Mouse (Mus musculus) neural tube, embryonic 14.5 days (tissue): ENCODE measurements around the gene Tsc22d1. TPM values are rescaled to one million over a fixed set of nuclear protein-coding genes. Genes with fewer than 3 reads are reported as not detected.
A peak's percentile ranks its signal among the peaks of the same experiment; 100 is the strongest.

Experiments used
- ATAC-seq: fragments of 200-750 bp; cut with Nextera tagmentation; 2 replicates; pipeline ENCODE4 v1.8.0; 2017; ENCODE audit warnings: low read depth, mild to moderate bottlenecking, moderate TSS enrichment, moderate library complexity
- H3K27ac ChIP-seq: fragments of 300-500 bp; sonication (generic); 2 replicates; pipeline ENCODE4 v1.5.1; 2014; ENCODE audit warnings: low read depth, mild to moderate bottlenecking, control low read depth, low read length, moderate library complexity, mixed read lengths
- H3K27me3 ChIP-seq: fragments of 300-500 bp; sonication (generic); 2 replicates; pipeline ENCODE4 v1.6.1; 2014; ENCODE audit warnings: low read length; ENCODE audit not compliant: control insufficient read depth, insufficient read depth
- H3K36me3 ChIP-seq: fragments of 300-500 bp; sonication (generic); 2 replicates; pipeline ENCODE4 v1.6.1; 2014; ENCODE audit warnings: low read length, mixed read lengths; ENCODE audit not compliant: control insufficient read depth, insufficient read depth
- H3K4me1 ChIP-seq: fragments of 300-500 bp; sonication (generic); 2 replicates; pipeline ENCODE4 v1.6.1; 2014; ENCODE audit warnings: low read length; ENCODE audit not compliant: control insufficient read depth, insufficient read depth
- H3K4me2 ChIP-seq: fragments of 300-500 bp; sonication (generic); 2 replicates; pipeline ENCODE4 v1.6.1; 2014; ENCODE audit warnings: mild to moderate bottlenecking, low read depth, low read length, control low read depth
- H3K4me3 ChIP-seq: fragments of 300-500 bp; sonication (generic); 2 replicates; pipeline ENCODE4 v1.5.1; 2014; ENCODE audit warnings: low read depth, low read length, control low read depth, mixed read lengths
- H3K9ac ChIP-seq: fragments of 300-500 bp; sonication (generic); replicated peaks from 2 replicates; pipeline ENCODE4 v1.6.1; 2014; ENCODE audit warnings: low read depth, mild to moderate bottlenecking, control low read depth, low read length, mixed read lengths
- H3K9me3 ChIP-seq: fragments of 300-500 bp; sonication (generic); 2 replicates; pipeline ENCODE4 v1.6.1; 2016; ENCODE audit warnings: low read length; ENCODE audit not compliant: control insufficient read depth
- WGBS: fragments of 180-500 bp; shearing (Covaris S2); extraction: QIAGEN DNeasy Blood & Tissue Kit; methylation state at CpG from one replicate; pipeline ENCODE4 v1.1.7; 2014; 5-methylcytosine and 5-hydroxymethylcytosine counted together
- polyA plus RNA-seq: library from polyadenylated mRNA; unstranded; fragments of >200 nt; fragmentation: Nextera tagmentation; extraction: Ambion mirVana; gene quantifications from 2 replicates; pipeline ENCODE4 v1.2.1, GENCODE M21; 2014

Tsc22d1 gene
- polyA plus RNA-seq, 1 experiment from 2014 or later: 885 TPM

DNA sequence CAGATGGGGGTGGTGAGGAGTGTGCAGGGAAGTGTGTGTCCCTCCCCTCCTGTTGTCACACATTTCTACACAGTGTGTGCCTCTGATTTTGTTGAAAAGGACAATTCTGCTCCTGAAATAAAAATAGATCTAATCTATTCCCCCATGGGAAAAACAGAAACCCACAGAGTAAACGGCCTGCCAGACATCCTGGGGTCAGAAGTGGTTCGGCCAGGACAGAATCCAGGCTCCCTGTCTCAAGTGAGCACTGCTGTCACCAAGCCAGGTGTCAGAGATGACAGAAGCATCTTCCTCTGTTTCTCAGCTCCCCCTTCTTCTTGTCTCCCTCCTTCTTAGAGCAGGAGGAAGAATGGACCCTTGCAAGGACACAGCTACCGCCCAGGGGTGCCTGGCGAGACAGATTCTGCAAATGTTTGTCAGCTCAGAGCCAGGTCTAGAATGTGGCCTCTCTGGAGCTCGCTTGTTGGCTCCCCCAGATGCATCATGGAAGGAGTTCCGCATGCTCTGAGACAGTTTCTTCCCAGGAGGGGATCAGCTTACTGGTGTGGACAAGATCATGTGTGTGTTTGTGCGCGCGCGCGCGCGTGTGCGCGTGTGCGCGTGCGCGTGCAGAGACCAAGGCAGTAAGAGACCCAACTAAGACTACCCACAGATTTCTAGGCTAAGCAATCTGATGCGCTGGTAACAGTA lies 112.4 kb downstream of the Tsc22d1 start:
- Histone ChIP-seq H3K9ac (no peak overlapping the region), H3K4me2 (no peak overlapping the region), H3K4me3 (no peak overlapping the region), H3K27ac (no peak overlapping the region), H3K27me3 (no peaks in the 10 kb centered on the region), H3K4me1 (no peaks in the 10 kb centered on the region), H3K36me3 (no peaks in the 10 kb centered on the region), H3K9me3 (no peaks in the 10 kb centered on the region)
- no peak for ATAC-seq
- 91% methylated on average over 20 of the region's 20 CpGs for WGBS

- Histone ChIP-seq H3K36me3 (no peaks in the 10 kb centered on the region), H3K9me3 (no peaks in the 10 kb centered on the region), H3K4me3 (no peak overlapping the region), H3K4me2 (no peak overlapping the region), H3K9ac (no peak overlapping the region), H3K27me3 (no peaks in the 10 kb centered on the region), H3K27ac (0 out of 2 replicates have a peak overlapping the region, but pooled peaks have one; percentile 6), H3K4me1 (peaks cover 4% of the 10 kb centered on the region)
- ATAC-seq: no peak
- WGBS: 39% methylated on average over 8 of the region's 9 CpGs
Measured at GRCm38 (mm10) chr14:76527758-76528313, 113.1 kb downstream of the Tsc22d1 start.

DNA sequence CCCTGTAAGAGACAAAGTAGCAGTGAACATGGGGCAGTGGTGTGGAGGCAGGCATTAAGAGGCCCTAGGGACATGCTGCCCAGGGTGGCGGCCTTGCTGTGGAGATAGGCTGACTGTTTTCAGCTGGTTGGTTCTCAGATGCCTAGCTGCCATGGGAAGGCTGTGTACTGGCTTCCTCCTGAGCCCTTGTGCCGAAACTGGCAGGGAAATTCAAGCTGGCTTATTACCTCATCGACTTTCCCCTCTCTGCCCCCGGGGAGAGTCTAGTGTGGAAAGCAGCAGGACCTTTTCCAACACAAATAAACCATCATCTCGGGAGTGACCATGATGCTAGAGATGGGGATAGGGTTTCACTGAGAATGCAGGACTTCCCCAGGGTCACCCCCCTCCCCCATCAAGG lies 113.9 kb downstream of the Tsc22d1 start:
- Histone ChIP-seq H3K27ac (no peak overlapping the region), H3K4me2 (no peak overlapping the region), H3K9ac (no peak overlapping the region), H3K9me3 (no peaks in the 10 kb centered on the region), H3K4me1 (peaks cover 10% of the 10 kb centered on the region), H3K4me3 (no peak overlapping the region), H3K27me3 (no peaks in the 10 kb centered on the region), H3K36me3 (no peaks in the 10 kb centered on the region)
- ATAC-seq: no peak
- 41% methylated on average over 5 of the region's 5 CpGs for WGBS

- 93% methylated on average over 7 of the region's 7 CpGs for WGBS
- H3K9ac ChIP-seq: no peak overlapping the region
- no peak overlapping the region for H3K27ac ChIP-seq
- H3K4me1 ChIP-seq: peaks cover 10% of the 10 kb centered on the region
- H3K27me3 ChIP-seq: no peaks in the 10 kb centered on the region
- ATAC-seq: no peak
- no peaks in the 10 kb centered on the region for H3K36me3 ChIP-seq
- no peak overlapping the region for H3K4me3 ChIP-seq
- no peak overlapping the region for H3K4me2 ChIP-seq
- H3K9me3 ChIP-seq: no peaks in the 10 kb centered on the region
Measured at GRCm38 (mm10) chr14:76531027-76531660, 116.4 kb downstream of the Tsc22d1 start.

GRCm38 (mm10) chr14:76532257-76533169 lies 117.8 kb downstream of the Tsc22d1 start:
- Histone ChIP-seq H3K36me3 (no peaks in the 10 kb centered on the region), H3K9me3 (no peaks in the 10 kb centered on the region), H3K27ac (peak overlapping the region; percentile 35; the same call in 1 of the 2 replicates), H3K4me2 (peak overlapping the region; percentile 37), H3K4me3 (0 out of 2 replicates have a peak overlapping the region, but pooled peaks have one; percentile 6), H3K27me3 (no peaks in the 10 kb centered on the region), H3K4me1 (peaks cover 10% of the 10 kb centered on the region), H3K9ac (no peak overlapping the region)
- peak; percentile 84 for ATAC-seq
- WGBS: 47% methylated on average over 20 of the region's 20 CpGs

GRCm38 (mm10) chr14:76533170-76533815 lies 118.5 kb downstream of the Tsc22d1 start:
- Histone ChIP-seq H3K4me3 (0 out of 2 replicates have a peak overlapping the region, but pooled peaks have one; percentile 6), H3K4me1 (peaks cover 10% of the 10 kb centered on the region), H3K4me2 (peak overlapping the region; percentile 37), H3K9me3 (no peaks in the 10 kb centered on the region), H3K9ac (no peak overlapping the region), H3K27ac (peak overlapping the region; percentile 35; the same call in 1 of the 2 replicates), H3K27me3 (no peaks in the 10 kb centered on the region), H3K36me3 (no peaks in the 10 kb centered on the region)
- WGBS: 16% methylated on average over 10 of the region's 10 CpGs
- peak; percentile 63; the same call in 1 of the 2 replicates for ATAC-seq

DNA sequence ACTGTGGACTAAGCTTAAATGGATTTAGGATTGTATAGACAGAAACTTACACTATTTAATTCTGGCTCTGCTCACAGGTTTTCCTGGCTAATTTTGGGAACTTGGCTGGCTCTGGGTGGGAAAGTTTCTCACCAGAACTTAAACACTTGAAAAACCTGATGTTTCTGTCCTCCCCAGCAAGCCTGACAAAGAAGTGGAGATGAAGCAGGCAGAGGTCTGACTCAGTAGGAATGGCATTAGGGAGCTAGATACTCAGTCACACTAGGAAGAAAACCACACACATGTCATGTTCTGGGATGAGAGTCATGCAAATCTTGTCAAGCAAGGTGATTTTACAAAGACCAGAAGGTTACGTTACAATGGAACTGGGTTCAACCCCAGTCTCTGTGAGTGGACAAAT lies 120.3 kb downstream of the Tsc22d1 start:
- H3K4me1 ChIP-seq: peaks cover 10% of the 10 kb centered on the region
- H3K27ac ChIP-seq: no peak overlapping the region
- H3K9me3 ChIP-seq: no peaks in the 10 kb centered on the region
- ATAC-seq: no peak
- no peaks in the 10 kb centered on the region for H3K27me3 ChIP-seq
- no peak overlapping the region for H3K4me3 ChIP-seq
- H3K4me2 ChIP-seq: no peak overlapping the region
- H3K9ac ChIP-seq: no peak overlapping the region
- H3K36me3 ChIP-seq: no peaks in the 10 kb centered on the region
- 94% methylated on average over 1 of the region's 1 CpGs for WGBS

GRCm38 (mm10) chr14:76536921-76537320 lies 122.2 kb downstream of the Tsc22d1 start:
- H3K4me2 ChIP-seq: no peak overlapping the region
- WGBS: 50% methylated on average over 6 of the region's 6 CpGs
- no peak for ATAC-seq
- no peak overlapping the region for H3K4me3 ChIP-seq
- peaks cover 10% of the 10 kb centered on the region for H3K4me1 ChIP-seq
- no peak overlapping the region for H3K9ac ChIP-seq
- no peaks in the 10 kb centered on the region for H3K27me3 ChIP-seq
- H3K9me3 ChIP-seq: no peaks in the 10 kb centered on the region
- no peak overlapping the region for H3K27ac ChIP-seq
- H3K36me3 ChIP-seq: no peaks in the 10 kb centered on the region
